Mouse (Mus musculus) heart, embryonic 14.5 days (tissue): ENCODE results near the gene Ttc3. TPM values are rescaled to one million over a fixed set of nuclear protein-coding genes. Genes with fewer than 3 reads are reported as not detected.

Experiments used
- ATAC-seq: fragments of 200-750 bp; cut with Nextera tagmentation; 2 replicates; pipeline ENCODE4 v1.8.0; 2017; ENCODE audit warnings: low read depth, moderate TSS enrichment; ENCODE audit not compliant: insufficient number of reproducible peaks, insufficient read depth, low FRiP score
- H3K27ac ChIP-seq, 2 experiments: fragments of 200-500 bp in 1 of 2; fragments of 300-500 bp in 1 of 2; sonication (generic) in 1 of 2; replicated peaks in 1 of 2; 2 replicates each; pipeline ENCODE4 v1.5.1; 2012 to 2014; ENCODE audit warnings: low read depth in 2 of 2, low read length in 2 of 2, control low read depth in 1 of 2, mild to moderate bottlenecking in 1 of 2, mixed read lengths in 1 of 2; ENCODE audit not compliant: control insufficient read depth in 1 of 2, insufficient read depth in 1 of 2
- H3K27me3 ChIP-seq: fragments of 300-500 bp; sonication (generic); 2 replicates; pipeline ENCODE4 v1.6.1; 2014; ENCODE audit warnings: mild to moderate bottlenecking, low read length, control low read depth; ENCODE audit not compliant: control insufficient read depth, insufficient read depth
- H3K36me3 ChIP-seq: fragments of 300-500 bp; sonication (generic); 2 replicates; pipeline ENCODE4 v1.6.1; 2014; ENCODE audit warnings: mild to moderate bottlenecking, control low read depth, low read length, mixed read lengths; ENCODE audit not compliant: control insufficient read depth, insufficient read depth
- H3K4me1 ChIP-seq, 2 experiments: fragments of 200-500 bp in 1 of 2; fragments of 300-500 bp in 1 of 2; sonication (generic) in 1 of 2; 2 replicates each; pipeline ENCODE4 v1.6.1; 2012 to 2014; ENCODE audit warnings: low read length in 2 of 2, control low read depth in 1 of 2, mixed read lengths in 1 of 2; ENCODE audit not compliant: control insufficient read depth in 2 of 2, insufficient read depth in 2 of 2
- H3K4me2 ChIP-seq: fragments of 300-500 bp; sonication (generic); 2 replicates; pipeline ENCODE4 v1.6.1; 2014; ENCODE audit warnings: mild to moderate bottlenecking, low read length
- H3K4me3 ChIP-seq, 2 experiments: fragments of 200-500 bp in 1 of 2; fragments of 300-500 bp in 1 of 2; sonication (generic) in 1 of 2; 2 replicates each; pipeline ENCODE4 v1.5.1; 2012 to 2014; ENCODE audit warnings: low read length in 2 of 2, mild to moderate bottlenecking in 2 of 2, control low read depth in 1 of 2, low read depth in 1 of 2, moderate library complexity in 1 of 2; ENCODE audit not compliant: control insufficient read depth in 1 of 2, insufficient read depth in 1 of 2
- H3K9ac ChIP-seq: fragments of 300-500 bp; sonication (generic); 2 replicates; pipeline ENCODE4 v1.6.1; 2014; ENCODE audit warnings: mild to moderate bottlenecking, low read length
- H3K9me3 ChIP-seq: fragments of 300-500 bp; sonication (generic); 2 replicates; pipeline ENCODE4 v1.6.1; 2016; ENCODE audit warnings: low read length, control low read depth; ENCODE audit not compliant: control insufficient read depth
- WGBS: fragments of 180-500 bp; shearing (Covaris S2); extraction: QIAGEN DNeasy Blood & Tissue Kit; methylation state at CpG from one replicate; pipeline ENCODE4 v1.1.7; 2014; 5-methylcytosine and 5-hydroxymethylcytosine counted together
- polyA plus RNA-seq: library from polyadenylated mRNA; unstranded; fragments of >200 nt; fragmentation: Nextera tagmentation; extraction: Ambion mirVana; gene quantifications from 2 replicates; pipeline ENCODE4 v1.2.1, GENCODE M21; 2014

Gene Ttc3
- 186 and 200 TPM in 2 replicates for polyA plus RNA-seq

- peak within 1 kb of the TSS; percentile 95 for H3K9ac ChIP-seq
- H3K36me3 ChIP-seq, result peaks cover 5% of the 10 kb centered on the region; the same call in 1 of the 2 replicates
- peak within 1 kb of the TSS; percentile 65 for H3K4me2 ChIP-seq
- no peaks in the 10 kb centered on the region for H3K9me3 ChIP-seq
- peaks cover 0 to 39% of the 10 kb centered on the region in 2 experiments; a peak in 2 of 4 replicates for H3K4me1 ChIP-seq
- no peaks in the 10 kb centered on the region for H3K27me3 ChIP-seq
- H3K4me3 ChIP-seq, result peak within 1 kb of the TSS; percentile 80 to 93
- peak within 1 kb of the TSS; percentile 98 to 99 for H3K27ac ChIP-seq
- peak; percentile 91 for ATAC-seq
- WGBS, result under 1% methylated on average over 79 of the region's 79 CpGs
Measured at GRCm38 (mm10) chr16:94370173-94370914, at the start of gene Ttc3. Ttc3 (plus strand) TSS chr16:94370618.

- H3K36me3 ChIP-seq, result no peaks in the 10 kb centered on the region
- H3K4me3 ChIP-seq, result no peak overlapping the region
- ATAC-seq, result no peak
- H3K9ac ChIP-seq, result no peak overlapping the region
- H3K4me1 ChIP-seq, result peaks cover 3 to 8% of the 10 kb centered on the region in 2 experiments; a peak in 3 of 4 replicates
- no peak overlapping the region for H3K4me2 ChIP-seq
- no peaks in the 10 kb centered on the region for H3K27me3 ChIP-seq
- 57% methylated on average over 5 of the region's 5 CpGs for WGBS
- H3K9me3 ChIP-seq, result no peaks in the 10 kb centered on the region
- peak overlapping the region; percentile 11 to 27; a peak in 3 of 4 replicates for H3K27ac ChIP-seq
Measured at GRCm38 (mm10) chr16:94323681-94324080, 46.7 kb upstream of the Ttc3 start.

GRCm38 (mm10) chr16:94326008-94326407 is 44.4 kb upstream of the Ttc3 start:
- Histone ChIP-seq H3K27ac (no peak overlapping the region), H3K27me3 (no peaks in the 10 kb centered on the region), H3K4me3 (no peak overlapping the region), H3K9me3 (no peaks in the 10 kb centered on the region), H3K4me2 (no peak overlapping the region), H3K9ac (no peak overlapping the region), H3K4me1 (peaks cover 3 to 15% of the 10 kb centered on the region in 2 experiments; a peak in 3 of 4 replicates), H3K36me3 (no peaks in the 10 kb centered on the region)
- WGBS, result 82% methylated on average over 3 of the region's 3 CpGs
- no peak for ATAC-seq

- Histone ChIP-seq H3K27ac (peak within 1 kb of the TSS; percentile 20 to 41; a peak in 1 of 4 replicates), H3K9ac (peak within 1 kb of the TSS; percentile 60), H3K36me3 (no peaks in the 10 kb centered on the region), H3K4me1 (peaks cover 3 to 15% of the 10 kb centered on the region in 2 experiments; a peak in 3 of 4 replicates), H3K9me3 (no peaks in the 10 kb centered on the region), H3K4me3 (peak within 1 kb of the TSS; percentile 55 to 58), H3K27me3 (no peaks in the 10 kb centered on the region), H3K4me2 (peak within 1 kb of the TSS; percentile 72)
- ATAC-seq, result peak; percentile 40
- WGBS, result under 1% methylated on average over 63 of the region's 63 CpGs
Measured at GRCm38 (mm10) chr16:94327781-94328711, 42.4 kb upstream of the Ttc3 start, which contains the start of gene Ripply3. Ripply3 (plus strand) TSS chr16:94328420.

- no peaks in the 10 kb centered on the region for H3K27me3 ChIP-seq
- H3K4me1 ChIP-seq, result peaks cover 3 to 15% of the 10 kb centered on the region in 2 experiments; a peak in 3 of 4 replicates
- no peak for ATAC-seq
- peak overlapping the region; percentile 55 to 58 for H3K4me3 ChIP-seq
- H3K9ac ChIP-seq, result peak overlapping the region; percentile 60
- WGBS, result 19% methylated on average over 25 of the region's 25 CpGs
- peak overlapping the region; percentile 72 for H3K4me2 ChIP-seq
- no peak overlapping the region for H3K27ac ChIP-seq
- H3K9me3 ChIP-seq, result no peaks in the 10 kb centered on the region
- H3K36me3 ChIP-seq, result no peaks in the 10 kb centered on the region
Measured at GRCm38 (mm10) chr16:94328881-94329867, 41.2 kb upstream of the Ttc3 start.

- no peaks in the 10 kb centered on the region for H3K36me3 ChIP-seq
- no peak overlapping the region for H3K4me2 ChIP-seq
- no peak overlapping the region for H3K4me3 ChIP-seq
- no peak overlapping the region for H3K9ac ChIP-seq
- no peaks in the 10 kb centered on the region for H3K27me3 ChIP-seq
- H3K9me3 ChIP-seq, result no peaks in the 10 kb centered on the region
- ATAC-seq, result no peak
- H3K4me1 ChIP-seq, result peaks cover 3 to 15% of the 10 kb centered on the region in 2 experiments; a peak in 3 of 4 replicates
- WGBS, result 76% methylated on average over 5 of the region's 5 CpGs
- H3K27ac ChIP-seq, result no peak overlapping the region
Measured at GRCm38 (mm10) chr16:94330429-94330828, 40.0 kb upstream of the Ttc3 start.
